Mouse (Mus musculus): ENCODE measurements around the gene Tada2b. TPM values are rescaled to one million over a fixed set of nuclear protein-coding genes. Genes with fewer than 3 reads are reported as not detected.
A peak's percentile ranks its signal among the peaks of the same experiment; 100 is the strongest.

The Tada2b gene
- total RNA-seq (2021), result 10 to 100 TPM; 30.8 to 31.0 TPM

DNA sequence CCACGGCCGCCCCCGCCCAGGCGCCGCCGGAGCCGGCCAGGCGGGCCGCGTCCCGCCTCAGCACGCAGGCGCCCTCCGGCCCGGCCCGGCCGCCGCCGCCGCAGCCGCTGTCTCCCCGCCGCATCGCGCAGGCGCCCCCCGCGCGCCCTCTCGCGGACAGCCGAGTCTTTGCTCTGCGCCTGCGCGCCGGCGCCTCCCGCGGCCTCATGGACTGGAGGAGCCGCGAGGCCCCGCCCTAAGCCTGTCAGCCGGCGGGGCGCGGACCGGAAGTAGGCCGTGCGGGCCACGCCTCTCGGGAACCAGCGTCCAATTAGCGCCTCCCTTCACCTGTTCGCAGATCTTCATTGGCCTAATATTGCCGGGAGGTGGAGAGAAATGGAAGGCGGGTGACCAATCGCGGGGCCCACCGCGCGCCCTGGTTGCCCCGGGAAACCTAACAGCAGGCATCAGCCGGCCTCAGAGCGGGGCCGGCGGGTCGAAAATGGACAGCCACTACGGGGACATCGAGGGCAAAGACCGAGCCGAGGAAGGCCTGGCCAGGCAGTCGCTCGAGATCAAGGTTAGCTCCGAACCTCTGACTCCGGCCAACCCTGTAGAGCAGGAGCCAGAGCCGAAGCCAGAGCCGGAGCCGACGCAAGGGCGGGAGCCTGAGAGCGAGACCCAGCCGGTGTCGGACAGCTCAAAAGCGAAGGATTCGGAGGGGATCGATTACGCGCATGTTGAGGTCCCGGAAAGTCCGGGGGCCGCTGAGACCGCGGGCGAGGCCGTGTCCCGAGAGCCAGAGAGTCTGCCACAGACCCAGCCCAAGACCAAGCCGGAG is at the start of gene Tada2b, which contains the start of gene Ccdc96:
Gene Tada2b (minus strand): TSS at position 115 of the 820 bp plus-strand sequence.
Gene Ccdc96 (plus strand): TSS at position 418 of the 820 bp plus-strand sequence.
- peak; percentile 99 for DNase-seq
- intact Hi-C loops (cut with DNase I), result no loop called here

GRCm38 (mm10) chr5:36530129-36530751 is 46.2 kb upstream of the Tada2b start:
- intact Hi-C loops (cut with DNase I), result no loop called here
- peak; percentile 93 for DNase-seq

- intact Hi-C loops (cut with DNase I), result no loop called here
- DNase-seq, result no peak
Measured at GRCm38 (mm10) chr5:36529698-36530097, 45.6 kb upstream of the Tada2b start.

- intact Hi-C loops (cut with DNase I), result no loop called here
- DNase-seq, result no peak
Measured at GRCm38 (mm10) chr5:36526921-36527320, 42.8 kb upstream of the Tada2b start.

GRCm38 (mm10) chr5:36526274-36526673 is 42.2 kb upstream of the Tada2b start:
- intact Hi-C loops (cut with DNase I), result no loop called here
- DNase-seq, result no peak

DNA sequence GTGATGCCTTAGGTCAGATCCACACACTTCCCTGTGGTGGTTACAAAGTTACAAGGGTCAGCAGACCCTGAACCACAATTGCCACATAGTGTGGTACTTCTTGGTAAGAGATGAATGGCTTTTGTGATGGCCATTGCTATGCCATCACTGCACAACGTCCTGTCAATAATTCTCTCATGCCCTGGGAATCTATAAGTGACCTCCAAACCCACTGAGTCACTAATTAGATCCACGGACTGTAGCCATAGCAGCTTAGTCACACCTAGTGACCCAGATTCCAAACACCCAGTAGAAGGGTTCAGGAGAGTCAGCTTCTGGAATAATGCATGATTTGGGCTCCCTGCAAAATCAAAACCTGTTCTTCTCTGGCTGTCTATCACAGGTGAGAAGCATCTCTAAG is 41.1 kb upstream of the Tada2b start:
- DNase-seq, result no peak
- intact Hi-C loops (cut with DNase I), result no loop called here

GRCm38 (mm10) chr5:36523219-36523703 is 39.2 kb upstream of the Tada2b start:
- no peak for DNase-seq
- intact Hi-C loops (cut with DNase I), result no loop called here

- no peak for DNase-seq
- intact Hi-C loops (cut with DNase I), result no loop called here
Measured at GRCm38 (mm10) chr5:36522782-36523181, 38.7 kb upstream of the Tada2b start.

DNA sequence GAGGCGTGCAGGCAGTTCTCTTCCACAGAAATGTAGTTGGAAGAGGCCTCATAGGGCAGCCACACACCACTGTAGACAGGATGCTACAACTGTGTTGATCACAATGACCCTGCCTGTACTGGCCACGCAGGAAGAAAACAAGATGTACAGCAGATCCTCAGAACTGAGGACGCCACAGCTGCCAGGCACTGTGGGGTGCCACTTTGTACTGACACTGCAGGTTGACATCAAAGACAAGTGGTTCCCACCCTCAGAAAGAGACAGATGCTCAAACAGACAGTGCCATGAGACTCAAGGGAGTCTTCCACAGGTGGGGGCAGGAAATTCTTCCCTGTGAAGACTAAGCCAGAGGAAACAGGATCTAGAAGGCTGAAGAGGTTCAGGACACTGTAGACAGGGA is 35.7 kb upstream of the Tada2b start:
- intact Hi-C loops (cut with DNase I), result no loop called here
- DNase-seq, result no peak

DNA sequence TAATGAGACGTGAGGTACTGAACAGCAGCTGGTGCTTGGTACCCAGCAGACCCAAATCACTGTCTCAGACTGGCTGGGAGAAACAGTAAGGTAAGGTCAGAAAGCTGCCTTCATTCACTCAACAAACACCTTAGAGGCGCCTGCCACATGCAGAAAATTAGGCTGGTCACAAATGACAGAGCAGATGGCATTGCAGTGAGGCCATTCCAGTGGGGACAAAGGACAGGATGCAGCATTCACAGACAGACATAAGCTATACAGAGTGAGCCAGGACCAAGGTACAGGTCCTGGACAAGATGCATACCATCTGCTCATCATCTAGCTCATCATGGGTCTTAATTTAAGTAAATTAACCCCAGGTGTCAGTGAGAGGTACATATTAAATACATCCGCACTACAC is 33.5 kb upstream of the Tada2b start:
- intact Hi-C loops (cut with DNase I), result no loop called here
- DNase-seq, result no peak

GRCm38 (mm10) chr5:36515558-36515957 is 31.5 kb upstream of the Tada2b start:
- intact Hi-C loops (cut with DNase I), result no loop called here
- DNase-seq, result no peak

DNA sequence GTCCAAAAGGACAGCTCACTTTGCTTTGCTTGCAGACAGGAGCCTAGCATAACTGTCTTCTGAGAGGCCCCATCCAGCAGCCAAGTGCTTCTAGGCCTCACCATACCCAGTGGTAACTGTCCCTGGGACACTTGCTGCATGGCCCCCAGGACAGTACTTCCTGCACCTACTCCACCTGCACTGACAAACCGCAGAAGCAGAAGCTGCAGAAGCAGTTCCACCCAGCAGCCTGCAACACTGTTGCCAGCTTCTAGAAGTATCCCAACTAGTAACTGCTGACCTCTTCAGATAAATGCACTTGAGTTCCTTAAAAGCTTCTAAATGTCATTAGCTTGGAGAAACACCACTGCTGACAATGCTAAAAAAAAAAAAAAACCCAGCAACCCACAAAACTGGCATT is 31.0 kb upstream of the Tada2b start:
- intact Hi-C loops (cut with DNase I), result no loop called here
- no peak for DNase-seq

DNA sequence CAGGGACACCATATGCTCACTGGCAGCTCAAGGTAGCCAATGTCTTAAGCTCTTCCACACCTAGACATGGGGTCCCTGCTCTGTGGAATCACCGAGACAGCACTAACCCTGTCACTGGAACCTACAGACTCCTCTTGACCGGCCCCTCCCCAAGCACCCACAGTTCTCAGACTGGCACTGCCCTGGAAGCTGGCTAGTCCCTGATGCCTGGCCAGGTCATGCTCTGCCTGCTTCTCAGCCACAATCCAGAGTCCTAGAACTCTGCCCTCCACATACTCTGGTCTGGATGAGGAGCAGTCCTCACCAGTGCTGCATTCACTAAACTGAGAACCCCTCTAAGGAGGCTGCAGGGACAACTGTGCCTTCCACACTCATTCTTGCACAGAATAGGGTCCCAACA is 26.9 kb upstream of the Tada2b start:
- intact Hi-C loops (cut with DNase I), result no loop called here
- DNase-seq, result no peak

DNA sequence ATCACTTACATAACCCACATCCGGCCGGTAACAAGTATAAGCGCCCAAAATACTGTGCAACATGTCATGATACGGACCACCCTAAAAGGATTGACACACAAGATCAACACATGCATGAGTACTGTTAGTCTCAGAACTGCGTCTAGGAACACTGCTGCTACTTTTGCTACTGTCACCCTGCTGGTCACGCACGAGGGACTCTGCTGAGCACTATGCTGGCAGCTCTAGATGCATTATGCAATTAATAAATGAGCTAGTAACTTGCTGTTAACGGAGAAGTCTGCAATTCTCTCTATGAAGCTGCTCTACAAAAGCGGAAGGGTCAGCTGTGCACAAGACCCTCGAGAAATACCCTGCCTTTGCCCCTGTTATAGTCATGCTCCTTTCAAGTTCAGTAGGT is 24.3 kb upstream of the Tada2b start:
- no peak for DNase-seq
- intact Hi-C loops (cut with DNase I), result no loop called here

DNA sequence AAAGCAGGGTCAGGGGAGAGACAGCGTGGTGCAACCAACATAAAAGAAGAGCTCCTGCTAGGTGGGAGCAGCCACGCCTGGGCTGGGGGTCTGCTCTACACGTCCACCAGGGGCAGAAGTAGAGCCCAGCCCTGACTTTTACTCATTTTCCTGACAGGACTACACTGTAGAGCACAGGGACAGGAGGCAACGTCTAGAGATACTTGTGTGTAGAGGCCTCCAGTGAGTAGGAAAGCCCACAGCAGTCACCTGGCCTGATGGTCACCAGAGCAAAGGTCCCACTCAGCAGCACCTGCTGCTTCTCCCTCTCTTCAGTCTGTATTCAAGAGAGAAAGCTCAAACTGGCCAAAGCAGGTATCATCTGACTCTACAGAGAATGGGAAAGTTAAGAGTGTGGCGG is 21.6 kb upstream of the Tada2b start:
- intact Hi-C loops (cut with DNase I), result no loop called here
- no peak for DNase-seq

GRCm38 (mm10) chr5:36505235-36505634 is 21.1 kb upstream of the Tada2b start:
- no peak for DNase-seq
- intact Hi-C loops (cut with DNase I), result no loop called here

DNA sequence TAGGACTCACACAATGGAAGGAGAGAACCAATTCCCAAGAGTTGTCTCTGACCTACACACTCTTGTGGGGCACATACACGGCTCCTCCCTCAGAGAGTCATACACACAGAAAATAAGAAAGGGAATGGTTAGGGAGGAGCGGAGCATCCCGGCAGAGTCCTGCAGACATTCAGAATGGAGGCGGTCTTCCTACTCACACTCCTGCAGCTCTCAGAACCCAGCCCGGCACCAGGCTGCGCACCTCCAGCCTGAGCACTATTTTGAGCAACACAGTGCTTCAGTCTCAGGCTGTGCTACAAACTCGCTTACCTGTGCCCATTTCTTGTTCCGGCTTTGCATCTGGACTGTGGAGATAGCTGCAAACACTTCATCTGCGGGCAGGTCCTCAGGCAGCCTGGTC is 10.6 kb upstream of the Tada2b start:
- intact Hi-C loops (cut with DNase I), result no loop called here
- no peak for DNase-seq

GRCm38 (mm10) chr5:36493919-36494318 is 9.8 kb upstream of the Tada2b start:
- intact Hi-C loops (cut with DNase I), result no loop called here
- DNase-seq, result no peak

GRCm38 (mm10) chr5:36489225-36489624 is 5.1 kb upstream of the Tada2b start:
- intact Hi-C loops (cut with DNase I), result no loop called here

GRCm38 (mm10) chr5:36485306-36485705 is 1.2 kb upstream of the Tada2b start:
- no peak for DNase-seq
- intact Hi-C loops (cut with DNase I), result no loop called here

More at GRCm38 (mm10) chr5:36489225-36489624, 5.1 kb upstream of the Tada2b start:
- peak; percentile 40 for DNase-seq

- intact Hi-C loops (cut with DNase I), result no loop called here
- peak; percentile 51 for DNase-seq
Measured at GRCm38 (mm10) chr5:36483203-36484101, 633 bp downstream of the Tada2b start.

All from left cerebral cortex, postnatal 4 days (tissue).